Mouse (Mus musculus): ENCODE results near the gene Atxn1l.

DNA sequence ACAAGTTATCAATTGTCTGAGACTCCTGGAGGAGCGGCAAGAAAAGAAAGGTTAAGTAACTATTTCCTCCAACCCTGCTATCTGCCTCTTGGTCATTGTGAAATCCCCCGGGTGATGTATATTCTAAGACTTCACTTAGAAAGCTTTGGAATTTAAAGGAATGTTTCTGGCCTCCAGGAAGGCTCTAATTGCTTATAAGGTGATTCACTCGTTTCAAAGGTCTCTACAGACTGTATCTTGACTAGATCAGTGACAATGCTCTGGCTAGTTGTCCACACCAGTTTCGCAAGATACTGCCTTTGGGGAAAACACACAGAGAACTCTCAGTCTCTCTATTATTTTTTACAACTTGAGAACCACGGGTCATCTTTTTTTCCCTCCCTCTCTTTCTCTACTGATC lies 12.7 kb upstream of the Atxn1l start:
- TF ChIP-seq CTCF (IDR thresholded peaks at IDR 0.05; ENCODE audit: control insufficient read depth, insufficient read depth, insufficient replicate concordance, low read depth, low read length) (no peak), POLR2A (IDR thresholded peaks at IDR 0.05; ENCODE audit: control insufficient read depth, low read depth, low read length) (no peak)

Data from testis, adult 2 months (tissue).